Comparison of ENCODE assay signal across 11 mouse cellular contexts in the genomic region with DNA sequence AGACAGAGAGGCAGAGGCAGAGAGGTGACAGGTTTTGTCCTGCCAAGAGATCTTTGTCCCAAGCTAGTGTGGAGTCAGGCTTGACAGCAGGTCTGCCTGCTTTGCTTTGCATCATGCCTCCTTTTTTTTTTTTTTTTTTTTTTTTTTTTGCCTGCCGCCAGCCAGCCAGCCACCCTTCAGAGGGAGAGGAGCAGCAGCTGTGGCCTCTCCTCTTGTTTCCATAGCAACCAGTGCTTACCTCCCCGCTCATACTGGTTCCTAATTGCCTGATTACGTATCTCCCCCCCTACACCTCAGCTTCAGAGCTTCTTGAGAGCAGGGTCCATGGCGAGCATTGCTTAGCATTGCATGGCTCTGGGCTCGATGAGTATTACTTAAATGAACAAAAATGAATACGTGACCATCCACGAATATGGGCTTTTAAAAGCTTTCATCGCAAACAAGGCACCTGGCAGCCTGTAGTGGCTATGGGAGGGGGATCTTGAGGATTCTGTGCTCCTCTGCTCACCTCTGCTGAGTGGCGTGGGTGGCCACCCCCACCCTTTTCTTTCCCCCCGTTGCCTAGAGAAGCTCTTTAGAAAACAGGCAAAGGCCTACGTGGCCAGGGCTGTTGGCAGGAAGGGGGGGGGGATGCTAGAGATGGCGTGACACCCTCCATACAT. TPM values are rescaled to one million over a fixed set of nuclear protein-coding genes. Genes with fewer than 3 reads are reported as not detected.
A peak's percentile ranks its signal among the peaks of the same experiment; 100 is the strongest.
DNase-seq lines count a peak whose midpoint lies in the region; ATAC-seq lines count a peak whose summit lies in the region.
"Had no signal": no experiment of that assay in that cellular context is flagged by ENCODE, and none has a peak within 500 bp of the region (broad histone marks: within the 10 kb centered on the region; RNA-seq: fewer than 3 reads in every experiment).

No protein-coding gene starts in this region.

- H3K9ac ChIP-seq in limb, embryonic 11.5 days (ENCODE audit: low read length): no peak overlapping the region
- H3K9ac ChIP-seq in hindbrain, embryonic 12.5 days: no peak overlapping the region
- no peak overlapping the region for H3K9ac ChIP-seq in neural tube, embryonic 14.5 days (replicated peaks; ENCODE audit: low read depth, low read length)

- H3K4me3 ChIP-seq in limb, embryonic 11.5 days (ENCODE audit: low read depth, low read length): no peak overlapping the region
- H3K4me3 ChIP-seq in limb, embryonic 10.5 days: no peak overlapping the region
- H3K4me3 ChIP-seq in embryonic facial prominence, embryonic 10.5 days: no peak overlapping the region
- H3K4me3 ChIP-seq in hindbrain, embryonic 12.5 days: no peak overlapping the region
- H3K4me3 ChIP-seq in neural tube, embryonic 14.5 days (ENCODE audit: low read depth, low read length): no peak overlapping the region

- H3K4me2 ChIP-seq in limb, embryonic 11.5 days (ENCODE audit: low read depth, severe bottlenecking): no peak overlapping the region
- H3K4me2 ChIP-seq in hindbrain, embryonic 12.5 days (replicated peaks): peak overlapping the region; percentile 24
- H3K4me2 ChIP-seq in neural tube, embryonic 14.5 days (ENCODE audit: low read depth, low read length): no peak overlapping the region

- no peaks in the 10 kb centered on the region for H3K36me3 ChIP-seq in limb, embryonic 11.5 days (ENCODE audit: control insufficient read depth, insufficient read depth, low read length)
- no peaks in the 10 kb centered on the region for H3K36me3 ChIP-seq in limb, embryonic 10.5 days
- no peaks in the 10 kb centered on the region for H3K36me3 ChIP-seq in embryonic facial prominence, embryonic 10.5 days (replicated peaks)
- no peaks in the 10 kb centered on the region for H3K36me3 ChIP-seq in hindbrain, embryonic 12.5 days
- H3K36me3 ChIP-seq in neural tube, embryonic 14.5 days (ENCODE audit: control insufficient read depth, insufficient read depth, low read length): no peaks in the 10 kb centered on the region

- peaks cover 11% of the 10 kb centered on the region; the same call in 1 of the 2 replicates for H3K27me3 ChIP-seq in limb, embryonic 11.5 days (ENCODE audit: control insufficient read depth, insufficient read depth, low read length)
- peaks cover 100% of the 10 kb centered on the region for H3K27me3 ChIP-seq in limb, embryonic 10.5 days (ENCODE audit: low read depth, poor library complexity, severe bottlenecking)
- H3K27me3 ChIP-seq in embryonic facial prominence, embryonic 10.5 days (replicated peaks; ENCODE audit: low read depth, poor library complexity, severe bottlenecking): peaks cover 98% of the 10 kb centered on the region
- H3K27me3 ChIP-seq in hindbrain, embryonic 12.5 days: peaks cover 47% of the 10 kb centered on the region
- H3K27me3 ChIP-seq in neural tube, embryonic 14.5 days (ENCODE audit: control insufficient read depth, insufficient read depth, low read length): no peaks in the 10 kb centered on the region

- ATAC-seq in limb, embryonic 11.5 days (ENCODE audit: insufficient number of reproducible peaks, low FRiP score, low TSS enrichment, low read depth): peak; percentile 70; the same call in 1 of the 2 replicates
- peak; percentile 96 for ATAC-seq in hindbrain, embryonic 12.5 days (ENCODE audit: low FRiP score)
- ATAC-seq in neural tube, embryonic 14.5 days (ENCODE audit: low read depth): peak; percentile 96
- ATAC-seq: Patski had no signal

- no peaks in the 10 kb centered on the region for H3K9me3 ChIP-seq in limb, embryonic 11.5 days (ENCODE audit: control insufficient read depth, low read length)
- no peaks in the 10 kb centered on the region for H3K9me3 ChIP-seq in limb, embryonic 10.5 days (replicated peaks)
- H3K9me3 ChIP-seq in embryonic facial prominence, embryonic 10.5 days: no peaks in the 10 kb centered on the region
- H3K9me3 ChIP-seq in hindbrain, embryonic 12.5 days (replicated peaks): no peaks in the 10 kb centered on the region
- H3K9me3 ChIP-seq in neural tube, embryonic 14.5 days (ENCODE audit: control insufficient read depth, low read length): no peaks in the 10 kb centered on the region

- no peak for DNase-seq in limb, embryonic 11.5 days (ENCODE audit: low spot score)
- DNase-seq in limb, embryonic 10.5 days (ENCODE audit: low spot score): no peak
- DNase-seq in embryonic facial prominence, embryonic 10.5 days (ENCODE audit: low spot score): peak; percentile 51
- no peak for DNase-seq in yolk sac, embryonic 10.5 days (ENCODE audit: low spot score)
- DNase-seq in ovary, postnatal 14 days (ENCODE audit: low spot score): no peak
- no peak for DNase-seq in urinary bladder, postnatal 14 days (ENCODE audit: low spot score)
- DNase-seq: layer of hippocampus, postnatal 36 days; right cerebral cortex, adult 18-20 months had no signal

- H3K27ac ChIP-seq in limb, embryonic 11.5 days (replicated peaks; ENCODE audit: low read depth, low read length): no peak overlapping the region
- H3K27ac ChIP-seq in limb, embryonic 10.5 days: no peak overlapping the region
- peak overlapping the region; percentile 35; the same call in 1 of the 2 replicates for H3K27ac ChIP-seq in embryonic facial prominence, embryonic 10.5 days (replicated peaks)
- H3K27ac ChIP-seq in hindbrain, embryonic 12.5 days: peak overlapping the region; percentile 87
- peak overlapping the region; percentile 89 for H3K27ac ChIP-seq in neural tube, embryonic 14.5 days (ENCODE audit: low read depth, low read length)

- H3K4me1 ChIP-seq in limb, embryonic 11.5 days (ENCODE audit: control insufficient read depth, insufficient read depth, low read length): no peaks in the 10 kb centered on the region
- peaks cover 14% of the 10 kb centered on the region for H3K4me1 ChIP-seq in limb, embryonic 10.5 days
- H3K4me1 ChIP-seq in embryonic facial prominence, embryonic 10.5 days: peaks cover 21% of the 10 kb centered on the region
- peaks cover 14% of the 10 kb centered on the region for H3K4me1 ChIP-seq in hindbrain, embryonic 12.5 days
- H3K4me1 ChIP-seq in neural tube, embryonic 14.5 days (ENCODE audit: control insufficient read depth, insufficient read depth, low read length): peaks cover 6% of the 10 kb centered on the region; the same call in 1 of the 2 replicates

- WGBS in limb, embryonic 11.5 days: 59% methylated on average over 11 of the region's 12 CpGs
- 55% methylated on average over 11 of the region's 12 CpGs for WGBS in limb, embryonic 10.5 days
- 52% methylated on average over 11 of the region's 12 CpGs for WGBS in embryonic facial prominence, embryonic 10.5 days
- WGBS in hindbrain, embryonic 12.5 days: 38% methylated on average over 12 of the region's 12 CpGs
- WGBS in neural tube, embryonic 14.5 days: 32% methylated on average over 11 of the region's 12 CpGs

RNA-seq across cellular contexts. Expression of gene Pja1, which starts 10.7 kb away (rescaled TPM):
- 165 and 177 TPM in 2 replicates for polyA plus RNA-seq in limb, embryonic 11.5 days (2014; fragmentation: Nextera tagmentation; extraction: Ambion mirVana)
- polyA plus RNA-seq in limb, embryonic 10.5 days (2016; fragmentation: Nextera tagmentation; extraction: Ambion mirVana): 175 and 184 TPM in 2 replicates
- 181 and 185 TPM in 2 replicates for polyA plus RNA-seq in embryonic facial prominence, embryonic 10.5 days (2016; fragmentation: Nextera tagmentation; extraction: Ambion mirVana)
- polyA plus RNA-seq in hindbrain, embryonic 12.5 days (2016; fragmentation: Nextera tagmentation; extraction: Ambion mirVana): 248 and 274 TPM in 2 replicates
- polyA plus RNA-seq in neural tube, embryonic 14.5 days (2014; fragmentation: Nextera tagmentation; extraction: Ambion mirVana): 335 and 351 TPM in 2 replicates

Comparison
In these comparisons a context has a peak if more than half of its experiments do, and no peak if none do; other contexts are left out.
1. H3K27ac ChIP-seq: peak in embryonic facial prominence, embryonic 10.5 days (single experiment), hindbrain, embryonic 12.5 days (single experiment) and neural tube, embryonic 14.5 days (single experiment); none in limb, embryonic 11.5 days (single experiment) and limb, embryonic 10.5 days (single experiment).
2. Peak in every context shown above with its lines, with median percentiles within 50 percentile points of each other: ATAC-seq.